38 mouse cellular contexts compared by ENCODE assay signal in the genomic region with DNA sequence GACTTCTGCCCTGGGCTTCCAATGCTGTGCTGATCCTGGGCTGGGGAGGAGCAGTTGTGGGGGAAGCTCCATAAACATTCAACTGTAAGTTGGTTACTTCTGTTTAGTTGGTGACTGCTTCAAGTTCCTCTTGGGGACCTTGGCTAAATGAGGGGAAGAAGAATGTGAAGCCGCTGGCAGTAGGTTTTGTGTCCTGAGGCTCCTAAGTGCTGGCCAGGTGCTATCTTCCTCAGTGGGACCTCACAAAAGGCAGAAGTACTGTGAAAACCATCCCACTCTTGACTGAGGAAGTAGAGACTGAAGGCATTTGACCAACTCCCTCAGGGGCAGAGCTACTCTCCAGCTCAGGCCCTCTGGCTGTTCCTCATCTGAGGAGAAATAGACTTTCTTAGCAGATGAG. TPM values are rescaled to one million over a fixed set of nuclear protein-coding genes. Genes with fewer than 3 reads are reported as not detected.
DNase-seq lines count a peak whose midpoint lies in the region; ATAC-seq and TF ChIP-seq lines count a peak whose summit lies in the region.
"Had no signal": no experiment of that assay in that cellular context is flagged by ENCODE, and none has a peak within 500 bp of the region (broad histone marks: within the 10 kb centered on the region; RNA-seq: fewer than 3 reads in every experiment).

No protein-coding gene starts in this region.

- no peak for TF ChIP-seq POLR2A in MEL (IDR thresholded peaks at IDR 0.05; ENCODE audit: control insufficient read depth in 1 of 2, insufficient read depth in 1 of 2, low read depth in 1 of 2, low read length in 2 of 2, poor library complexity in 1 of 2)

- peaks cover 9% of the 10 kb centered on the region for H3K4me1 ChIP-seq in liver, embryonic 15.5 days (replicated peaks)
- H3K4me1 ChIP-seq in liver, embryonic 12.5 days, result no peaks in the 10 kb centered on the region
- peaks cover 0 to 12% of the 10 kb centered on the region in 2 experiments; a peak in 3 of 4 replicates for H3K4me1 ChIP-seq in MEL (ENCODE audit: control insufficient read depth in 1 of 2, insufficient read depth in 2 of 2, low read length in 2 of 2)
- peaks cover 5% of the 10 kb centered on the region; the same call in 1 of the 2 replicates for H3K4me1 ChIP-seq in midbrain, embryonic 13.5 days (replicated peaks)
- H3K4me1 ChIP-seq: limb, embryonic 12.5 days; neural tube, embryonic 12.5 days had no signal

- TF ChIP-seq RAD21 in MEL (IDR thresholded peaks at IDR 0.05; ENCODE audit: low read depth, low read length), result no peak

- intact Hi-C loops in left cerebral cortex, postnatal 25 days (cut with DNase I), result no loop called here

- no peak for TF ChIP-seq CTCF in MEL (IDR thresholded peaks at IDR 0.05 in 2 of 3, conservative IDR thresholded peaks at IDR 0.05 in 1 of 3; ENCODE audit: control insufficient read depth in 1 of 3, insufficient read depth in 1 of 3, low read depth in 2 of 3, low read length in 3 of 3, poor library complexity in 1 of 3, severe bottlenecking in 1 of 3)

- DNase-seq in MEL (ENCODE audit: low read depth, low spot score), result peak; percentile 71
- DNase-seq in left cerebral cortex, postnatal 25 days (ENCODE audit: low spot score in 2 of 2), result no peak
- DNase-seq: adrenal gland, postnatal 10 days; cerebellum, adult 11-12 months; cerebellum, postnatal 10 days; forebrain, postnatal 0 days; gastrocnemius, postnatal 14 days; heart, adult 11 months; heart, postnatal 4 days; kidney, adult 9 months; kidney, postnatal 14 days; right cerebral cortex, postnatal 4 days; thymus, postnatal 4 days had no signal

- H3K4me2 ChIP-seq in liver, embryonic 15.5 days, result no peak overlapping the region
- no peak overlapping the region for H3K4me2 ChIP-seq in liver, embryonic 12.5 days
- no peak overlapping the region for H3K4me2 ChIP-seq in midbrain, embryonic 13.5 days (replicated peaks)
- H3K4me2 ChIP-seq: heart, embryonic 15.5 days; hindbrain, embryonic 14.5 days; limb, embryonic 12.5 days; lung, embryonic 15.5 days; neural tube, embryonic 12.5 days had no signal

- ATAC-seq in liver, embryonic 15.5 days (ENCODE audit: insufficient read depth), result no peak
- no peak for ATAC-seq in liver, embryonic 12.5 days
- peak; percentile 85 for ATAC-seq in granulocyte monocyte progenitor cell, adult 5-6 weeks (replicated peaks; ENCODE audit: poor library complexity, severe bottlenecking)
- ATAC-seq in monocyte, adult 5-6 weeks (replicated peaks; ENCODE audit: insufficient number of reproducible peaks, low FRiP score, low TSS enrichment, poor library complexity, severe bottlenecking), result peak; percentile 84
- no peak for ATAC-seq in midbrain, embryonic 13.5 days
- ATAC-seq: forebrain, postnatal 0 days; intestine, postnatal 0 days; midbrain, embryonic 16.5 days; Patski had no signal

- TF ChIP-seq EP300 in MEL (IDR thresholded peaks at IDR 0.05; ENCODE audit: low read depth in 1 of 2, low read length in 2 of 2), result no peak

- WGBS in liver, embryonic 15.5 days (ENCODE audit: insufficient replicate concordance), result 35% methylated on average over 1 of the region's 1 CpGs
- 46% methylated on average over 1 of the region's 1 CpGs for WGBS in liver, embryonic 12.5 days (ENCODE audit: insufficient replicate concordance)
- WGBS in midbrain, embryonic 13.5 days, result 96% methylated on average over 1 of the region's 1 CpGs

- H3K36me3 ChIP-seq in liver, embryonic 15.5 days (replicated peaks), result peaks cover 15% of the 10 kb centered on the region; the same call in 1 of the 2 replicates
- peaks cover 2% of the 10 kb centered on the region; the same call in 1 of the 2 replicates for H3K36me3 ChIP-seq in liver, embryonic 12.5 days
- no peaks in the 10 kb centered on the region; a peak in 1 of 4 replicates for H3K36me3 ChIP-seq in MEL (ENCODE audit: control insufficient read depth in 1 of 2, insufficient read depth in 2 of 2, low read length in 2 of 2)
- peaks cover 25% of the 10 kb centered on the region for H3K36me3 ChIP-seq in midbrain, embryonic 13.5 days
- H3K36me3 ChIP-seq: G1E; heart, embryonic 15.5 days; limb, embryonic 12.5 days; lung, embryonic 15.5 days; neural tube, embryonic 12.5 days had no signal

- no peaks in the 10 kb centered on the region for H3K79me2 ChIP-seq in MEL (ENCODE audit: control insufficient read depth, insufficient read depth, low read length, poor library complexity)

- no peaks in the 10 kb centered on the region for H3K9me3 ChIP-seq in liver, embryonic 15.5 days (replicated peaks)
- no peaks in the 10 kb centered on the region for H3K9me3 ChIP-seq in liver, embryonic 12.5 days (replicated peaks)
- no peaks in the 10 kb centered on the region for H3K9me3 ChIP-seq in MEL (replicated peaks; ENCODE audit: insufficient read depth, low read length)
- no peaks in the 10 kb centered on the region for H3K9me3 ChIP-seq in midbrain, embryonic 13.5 days
- H3K9me3 ChIP-seq: G1E; heart, embryonic 10.5 days; heart, embryonic 15.5 days; limb, embryonic 12.5 days; lung, embryonic 15.5 days; midbrain, embryonic 10.5 days; neural tube, embryonic 12.5 days had no signal

- no peak overlapping the region for H3K9ac ChIP-seq in liver, embryonic 15.5 days
- H3K9ac ChIP-seq in liver, embryonic 12.5 days, result no peak overlapping the region
- H3K9ac ChIP-seq in MEL (ENCODE audit: control insufficient read depth, low read depth, low read length, poor library complexity, severe bottlenecking), result no peak overlapping the region
- H3K9ac ChIP-seq in midbrain, embryonic 13.5 days (replicated peaks), result no peak overlapping the region
- H3K9ac ChIP-seq: forebrain, postnatal 0 days; heart, embryonic 15.5 days; hindbrain, embryonic 14.5 days; limb, embryonic 12.5 days; liver, embryonic 14.5 days; lung, embryonic 15.5 days; neural tube, embryonic 12.5 days had no signal

- H3K27ac ChIP-seq in liver, embryonic 15.5 days (replicated peaks), result 0 out of 2 replicates have a peak overlapping the region, but pooled peaks have one; percentile 24
- no peak overlapping the region for H3K27ac ChIP-seq in liver, embryonic 12.5 days
- H3K27ac ChIP-seq in MEL (ENCODE audit: control insufficient read depth, low read depth, low read length), result no peak overlapping the region
- no peak overlapping the region for H3K27ac ChIP-seq in midbrain, embryonic 13.5 days
- H3K27ac ChIP-seq: heart, embryonic 10.5 days; heart, embryonic 15.5 days; hindbrain, embryonic 14.5 days; limb, embryonic 12.5 days; liver, embryonic 14.5 days; lung, embryonic 15.5 days; midbrain, embryonic 10.5 days; neural tube, embryonic 12.5 days had no signal

- H3K4me3 ChIP-seq in liver, embryonic 15.5 days (replicated peaks), result no peak overlapping the region
- H3K4me3 ChIP-seq in liver, embryonic 12.5 days, result no peak overlapping the region
- H3K4me3 ChIP-seq in MEL (ENCODE audit: control insufficient read depth in 1 of 2, insufficient read depth in 1 of 2, low read depth in 2 of 2, low read length in 2 of 2), result no peak overlapping the region
- H3K4me3 ChIP-seq in midbrain, embryonic 13.5 days (replicated peaks), result no peak overlapping the region
- H3K4me3 ChIP-seq: erythroblast, embryonic 14.5 days; heart, embryonic 10.5 days; heart, embryonic 15.5 days; limb, embryonic 12.5 days; lung, embryonic 15.5 days; midbrain, embryonic 10.5 days; myocyte; neural tube, embryonic 12.5 days had no signal

- no peaks in the 10 kb centered on the region for H3K27me3 ChIP-seq in liver, embryonic 15.5 days
- no peaks in the 10 kb centered on the region for H3K27me3 ChIP-seq in liver, embryonic 12.5 days (replicated peaks)
- no peaks in the 10 kb centered on the region for H3K27me3 ChIP-seq in MEL (ENCODE audit: control insufficient read depth in 1 of 2, insufficient read depth in 2 of 2, low read length in 2 of 2)
- no peaks in the 10 kb centered on the region for H3K27me3 ChIP-seq in midbrain, embryonic 13.5 days
- H3K27me3 ChIP-seq: heart, embryonic 15.5 days; limb, embryonic 12.5 days; lung, embryonic 15.5 days; neural tube, embryonic 12.5 days; Patski had no signal

RNA-seq across cellular contexts. Expression of a gene that starts 8.7 kb away (rescaled TPM):
- 22.4 and 26.8 TPM in 2 replicates for polyA plus RNA-seq in liver, embryonic 15.5 days (2015; fragmentation: Nextera tagmentation; extraction: Ambion mirVana)
- 10.7 and 11.4 TPM in 2 replicates for polyA plus RNA-seq in liver, embryonic 12.5 days (2016; fragmentation: Nextera tagmentation; extraction: Ambion mirVana)
- total RNA-seq in MEL (2012; rRNA removed), result 0.19 and 0.42 TPM in 2 replicates
- under 1 TPM in 1 of 2 experiments, not detected in 1; 0.52 TPM for polyA plus RNA-seq in MEL (2012; ENCODE audit: insufficient read depth in 1 of 2, insufficient read length in 2 of 2, low read depth in 1 of 2, low replicate concordance in 2 of 2, missing spikeins in 1 of 2)
- total RNA-seq in granulocyte monocyte progenitor cell, adult 5-6 weeks (2014; fragmentation: Nextera tagmentation), result 84.3 and 86.4 TPM in 2 replicates
- total RNA-seq in granulocyte monocyte progenitor cell, adult 5-6 weeks (2017), result 61.3 and 72.4 TPM in 2 replicates
- 182 to 271 TPM (median 223 TPM) in 3 replicates for total RNA-seq in monocyte, adult 5-6 weeks (2017)
- total RNA-seq in left cerebral cortex, postnatal 25 days (2021), result 10 to 100 TPM; 38.4 to 41.4 TPM
- 13.2 and 14.5 TPM in 2 replicates for polyA plus RNA-seq in midbrain, embryonic 13.5 days (2015; fragmentation: Nextera tagmentation; extraction: Ambion mirVana)
- polyA plus RNA-seq: G1E had no signal

RNA-seq across cellular contexts. Expression of a gene that starts 28.7 kb away (rescaled TPM):
- 1.3 and 1.4 TPM in 2 replicates for polyA plus RNA-seq in liver, embryonic 15.5 days (2015; fragmentation: Nextera tagmentation; extraction: Ambion mirVana)
- 1.0 and 1.2 TPM in 2 replicates for polyA plus RNA-seq in liver, embryonic 12.5 days (2016; fragmentation: Nextera tagmentation; extraction: Ambion mirVana)
- total RNA-seq in MEL (2012; rRNA removed), result 0.31 and 0.72 TPM in 2 replicates
- polyA plus RNA-seq in MEL (2012; ENCODE audit: insufficient read depth in 1 of 2, insufficient read length in 2 of 2, low read depth in 1 of 2, low replicate concordance in 2 of 2, missing spikeins in 1 of 2), result under 1 TPM in 1 of 2 experiments, not detected in 1; 0.42 TPM
- 16.8 and 18.9 TPM in 2 replicates for total RNA-seq in granulocyte monocyte progenitor cell, adult 5-6 weeks (2014; fragmentation: Nextera tagmentation)
- 21.1 and 22.7 TPM in 2 replicates for total RNA-seq in granulocyte monocyte progenitor cell, adult 5-6 weeks (2017)
- 41.1 to 55.7 TPM (median 42.3 TPM) in 3 replicates for total RNA-seq in monocyte, adult 5-6 weeks (2017)
- total RNA-seq in left cerebral cortex, postnatal 25 days (2021), result under 1 TPM; 0.32 to 0.37 TPM
- polyA plus RNA-seq in midbrain, embryonic 13.5 days (2015; fragmentation: Nextera tagmentation; extraction: Ambion mirVana), result 0.19 TPM in 1 of 2 replicates, not detected in the other
- total RNA-seq: G1E had no signal
- polyA plus RNA-seq: erythroblast, embryonic 14.5 days; G1E; Patski had no signal

RNA-seq across cellular contexts. Expression of a gene that starts 44.9 kb away (rescaled TPM):
- polyA plus RNA-seq in liver, embryonic 15.5 days (2015; fragmentation: Nextera tagmentation; extraction: Ambion mirVana), result not detected in 2 replicates
- not detected in 2 replicates for polyA plus RNA-seq in liver, embryonic 12.5 days (2016; fragmentation: Nextera tagmentation; extraction: Ambion mirVana)
- 0.12 and 0.13 TPM in 2 replicates for total RNA-seq in MEL (2012; rRNA removed)
- under 1 TPM in 1 of 2 experiments, not detected in 1; 0.15 TPM for polyA plus RNA-seq in MEL (2012; ENCODE audit: insufficient read depth in 1 of 2, insufficient read length in 2 of 2, low read depth in 1 of 2, low replicate concordance in 2 of 2, missing spikeins in 1 of 2)
- not detected in 2 replicates for total RNA-seq in granulocyte monocyte progenitor cell, adult 5-6 weeks (2014; fragmentation: Nextera tagmentation)
- not detected in 2 replicates for total RNA-seq in granulocyte monocyte progenitor cell, adult 5-6 weeks (2017)
- not detected in 3 replicates for total RNA-seq in monocyte, adult 5-6 weeks (2017)
- total RNA-seq in left cerebral cortex, postnatal 25 days (2021), result not detected
- polyA plus RNA-seq in midbrain, embryonic 13.5 days (2015; fragmentation: Nextera tagmentation; extraction: Ambion mirVana), result not detected in 2 replicates
- total RNA-seq: adrenal gland, postnatal 10 days; forebrain, postnatal 0 days; gastrocnemius, postnatal 14 days; heart, postnatal 4 days; layer of hippocampus, postnatal 10 days; left cerebral cortex, adult 18-20 months; left cerebral cortex, postnatal 14 days had no signal
- polyA plus RNA-seq: cortical plate, adult 2 months; embryonic facial prominence, embryonic 14.5 days; erythroblast, embryonic 14.5 days; forebrain, embryonic 11.5 days; forebrain, postnatal 0 days; G1E; heart, embryonic 10.5 days; heart, embryonic 15.5 days; hindbrain, embryonic 14.5 days; intestine, postnatal 0 days; limb, embryonic 12.5 days; liver, embryonic 14.5 days; lung, embryonic 15.5 days; midbrain, embryonic 10.5 days; midbrain, embryonic 16.5 days; myocyte; neural tube, embryonic 12.5 days; Patski had no signal

Comparison
In these comparisons a context has a peak if more than half of its experiments do, and no peak if none do; other contexts are left out.
1. ATAC-seq: peak in granulocyte monocyte progenitor cell, adult 5-6 weeks (single experiment) and monocyte, adult 5-6 weeks (single experiment); none in liver, embryonic 15.5 days (single experiment), liver, embryonic 12.5 days (single experiment) and midbrain, embryonic 13.5 days (single experiment).
2. RNA of a gene that starts 8.7 kb away (total RNA-seq): 182 to 271 TPM in monocyte, adult 5-6 weeks, 61.3 to 86.4 TPM in granulocyte monocyte progenitor cell, adult 5-6 weeks and 38.4 to 41.4 TPM in left cerebral cortex, postnatal 25 days; 0.19 to 0.42 TPM in MEL; every median in the first group is over 10 times any median in the second.
3. RNA of a gene that starts 28.7 kb away (total RNA-seq): 41.1 to 55.7 TPM in monocyte, adult 5-6 weeks and 16.8 to 22.7 TPM in granulocyte monocyte progenitor cell, adult 5-6 weeks; 0.32 to 0.37 TPM in left cerebral cortex, postnatal 25 days and 0.31 to 0.72 TPM in MEL; every median in the first group is over 10 times any median in the second.